Mouse (Mus musculus) midbrain, embryonic 13.5 days (tissue): ENCODE measurements at regions not wholly inside any gene's neighbourhood (a gene's known extent, or its start where the extent isn't known, plus 50 kb on each side); places are given as distances from the start of the nearest gene placed in this dataset. TPM values are rescaled to one million over a fixed set of nuclear protein-coding genes. Genes with fewer than 3 reads are reported as not detected.

Experiments used
- microRNA-seq: library from miRNA; unstranded; fragments of <30 nt; microRNA quantifications from one replicate; pipeline ENCODE4, GENCODE M21; 2016

Small RNA genes lying in the stretch of these regions (microRNA-seq; reads per million reads assigned to microRNA genes)
- not detected for gene Gm44495
